Mouse (Mus musculus) T-cell, adult 2 months (primary cell): Measurements from ENCODE around the gene Ank2.
"Not testable (repeated sequence)": the region's sequence is repeated elsewhere in the genome, so short reads cannot be mapped to it uniquely, and the experiment has no call there.

Experiments
- DNase-seq: peaks from one replicate; pipeline ENCODE4 v3.0.0; 2022; ENCODE audit warnings: low spot score

The Ank2 gene

DNA sequence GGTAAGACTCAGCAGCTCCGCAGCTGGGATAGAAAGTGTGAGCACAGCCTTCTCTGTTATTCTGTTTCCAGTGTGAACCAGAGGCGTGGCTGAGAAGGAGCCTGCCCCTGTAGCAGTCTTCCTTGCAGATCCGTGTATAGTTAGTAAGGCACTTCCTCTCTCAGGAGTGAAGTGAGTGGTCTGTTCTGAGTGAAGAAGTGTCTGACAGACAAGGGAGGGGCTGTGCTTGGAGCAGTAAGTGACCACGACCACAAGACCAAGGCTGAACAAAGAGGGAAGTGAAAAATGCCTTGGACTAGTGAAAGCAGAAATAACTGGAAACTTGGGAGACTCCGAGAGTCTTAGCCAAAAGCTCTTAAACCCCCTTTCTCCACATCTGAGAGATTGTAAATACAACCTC lies 143.9 kb downstream of the Ank2 start:
- DNase-seq: no peak

DNA sequence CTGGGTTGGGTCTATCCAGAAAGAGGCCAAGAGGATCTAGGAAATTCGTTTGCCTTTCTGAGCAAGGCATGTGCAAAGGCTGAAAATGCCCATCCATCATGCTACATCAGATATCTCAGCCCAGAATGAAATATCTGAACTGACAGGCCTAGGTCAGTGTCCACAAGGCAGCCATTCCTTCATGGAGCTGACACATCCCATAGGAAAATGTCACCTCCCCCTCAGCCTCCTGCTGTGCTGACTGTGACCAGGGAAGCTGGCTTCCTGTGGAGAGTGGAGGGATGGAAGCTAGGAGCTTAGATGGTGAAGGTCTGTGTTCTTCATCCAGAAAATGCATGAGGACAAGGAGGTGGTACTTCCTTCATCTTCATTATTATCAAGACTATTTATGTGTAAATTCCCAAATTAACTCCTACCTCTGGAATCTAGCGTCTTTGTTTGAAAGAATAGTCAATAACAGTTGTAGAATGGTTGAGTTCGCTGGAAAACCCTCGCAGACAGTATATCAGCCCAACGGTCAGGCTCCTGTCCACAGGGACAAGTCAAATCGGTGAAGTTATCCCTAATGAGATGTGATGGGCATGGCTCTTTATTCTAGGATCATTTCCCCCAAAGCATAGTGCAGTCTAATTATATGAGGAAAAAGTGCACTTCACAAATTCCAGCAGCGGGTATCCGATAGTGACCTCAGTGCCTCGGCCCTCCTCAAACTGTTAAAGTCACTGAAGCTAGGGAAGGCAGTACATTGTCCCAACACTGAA lies 148.4 kb downstream of the Ank2 start:
- no peak for DNase-seq

DNA sequence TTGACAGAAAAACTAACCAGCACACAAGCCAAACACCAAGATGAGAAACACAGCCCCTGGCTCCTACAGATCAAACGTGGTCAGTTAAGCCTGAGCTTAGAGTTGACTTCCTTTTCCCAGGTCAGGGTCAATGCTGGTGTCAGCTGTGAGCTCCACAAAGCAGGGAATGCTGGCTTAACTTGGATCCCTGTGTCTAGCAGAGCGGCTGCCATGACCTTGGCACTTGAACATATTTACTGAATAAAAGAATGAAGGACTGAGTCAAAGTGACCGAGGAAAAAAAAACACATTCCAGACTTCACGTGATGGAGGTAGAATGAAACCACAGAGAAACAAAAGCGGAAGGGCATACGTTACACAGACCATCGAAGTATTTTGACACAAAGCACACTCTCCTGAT lies 150.2 kb downstream of the Ank2 start:
- DNase-seq: no peak

DNA sequence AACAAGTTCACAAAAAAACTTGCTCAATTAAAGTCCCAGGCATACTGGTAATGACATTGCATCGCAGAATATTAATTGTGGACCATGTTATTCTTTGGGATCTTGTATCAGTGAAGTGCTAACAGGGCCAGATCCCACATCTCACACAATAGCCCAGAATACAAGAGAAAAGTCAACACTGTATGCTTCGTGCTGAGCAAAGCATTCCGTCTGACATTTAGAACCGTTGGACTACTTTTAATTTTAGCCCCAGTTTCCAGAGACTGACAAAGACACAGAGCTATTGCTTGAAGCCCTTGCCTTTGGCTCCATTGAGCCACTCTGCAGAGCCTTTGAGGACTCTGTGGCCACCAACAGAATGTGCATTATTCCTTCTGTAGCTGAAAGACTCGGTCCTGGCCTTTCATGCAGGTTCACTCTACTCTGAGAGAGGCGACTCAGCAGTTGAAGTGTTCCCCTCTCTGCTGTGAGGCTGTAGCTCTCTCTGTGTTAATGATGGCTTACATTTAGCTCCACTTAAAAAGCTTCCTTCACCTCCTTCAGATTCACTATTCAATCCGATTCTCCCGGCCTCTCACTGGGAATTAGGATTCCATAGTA lies 153.2 kb downstream of the Ank2 start:
- no peak for DNase-seq

DNA sequence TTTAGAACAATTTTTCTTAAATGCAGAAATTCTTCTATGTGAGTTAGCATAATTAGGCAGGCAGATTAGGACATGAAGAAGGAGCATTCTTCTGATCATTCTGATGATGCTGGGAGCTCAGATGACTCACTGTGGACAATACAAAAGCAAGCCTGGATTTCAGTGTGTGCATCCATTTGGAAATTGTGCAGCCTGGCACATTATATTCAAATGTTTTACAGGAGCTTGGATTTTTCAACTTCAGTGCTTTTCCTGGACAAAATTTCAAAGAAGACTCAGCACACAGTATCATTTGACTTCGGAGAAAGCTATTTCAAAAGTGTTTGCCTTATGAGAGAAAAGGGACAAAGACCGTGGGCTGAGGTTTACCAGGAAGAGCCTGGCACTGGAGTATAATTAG lies 157.8 kb downstream of the Ank2 start:
- no peak for DNase-seq

DNA sequence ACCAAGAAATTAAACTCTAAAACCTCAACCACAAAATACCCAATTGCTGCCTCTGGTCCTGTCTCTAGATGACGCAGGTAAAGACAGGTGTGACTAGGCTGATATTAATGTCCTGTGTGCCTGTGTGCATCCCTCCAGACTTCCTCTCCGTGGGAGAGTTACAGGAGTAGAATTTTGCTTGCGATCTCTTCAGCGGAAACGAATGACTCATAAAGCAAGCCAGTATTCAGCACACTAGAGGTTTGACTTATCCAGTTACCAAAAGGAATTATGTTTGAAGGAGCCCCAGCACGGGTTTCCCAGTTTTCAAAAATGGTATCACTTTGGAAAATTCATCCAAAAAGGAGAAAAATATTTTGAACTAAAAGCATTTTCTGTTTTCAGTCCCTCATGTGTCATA lies 164.3 kb downstream of the Ank2 start:
- DNase-seq: no peak

DNA sequence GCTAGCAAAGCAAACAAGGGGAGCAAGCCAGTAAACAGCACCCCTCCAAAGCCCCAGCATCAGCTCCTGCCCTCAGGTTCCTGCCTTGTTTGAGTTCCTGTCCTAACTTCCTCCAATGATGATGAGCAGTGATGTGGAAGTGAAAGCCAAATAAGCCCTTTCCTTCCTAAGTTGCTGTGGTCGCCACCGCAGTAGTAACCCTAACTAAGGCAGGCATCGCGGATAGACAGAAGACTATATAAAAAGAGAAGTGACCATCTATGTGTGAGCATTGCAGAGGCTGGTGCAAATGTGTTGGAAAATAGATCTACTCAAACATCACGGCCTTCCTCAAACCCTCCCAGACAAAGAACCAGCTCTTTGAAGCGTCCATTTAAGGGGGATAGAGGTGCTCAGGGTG lies 167.6 kb downstream of the Ank2 start:
- no peak for DNase-seq

DNA sequence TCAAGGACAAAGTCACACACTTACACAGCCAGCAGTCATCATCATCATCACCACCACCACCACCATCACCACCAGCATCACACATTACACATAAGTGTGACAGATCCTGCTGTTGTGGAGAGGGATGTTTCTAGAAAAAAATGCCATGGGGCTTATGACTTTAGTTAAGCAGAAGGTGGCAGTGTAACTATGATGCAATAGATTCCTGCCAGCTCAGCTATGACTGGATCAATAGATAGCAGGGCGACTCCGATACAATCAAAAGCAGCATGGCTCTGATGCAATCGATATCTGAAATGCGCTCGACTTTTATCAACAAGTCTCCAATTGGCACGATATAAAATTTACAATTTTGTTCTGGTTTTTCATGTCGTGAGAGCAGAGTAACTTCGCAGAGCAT lies 172.8 kb downstream of the Ank2 start:
- no peak for DNase-seq

DNA sequence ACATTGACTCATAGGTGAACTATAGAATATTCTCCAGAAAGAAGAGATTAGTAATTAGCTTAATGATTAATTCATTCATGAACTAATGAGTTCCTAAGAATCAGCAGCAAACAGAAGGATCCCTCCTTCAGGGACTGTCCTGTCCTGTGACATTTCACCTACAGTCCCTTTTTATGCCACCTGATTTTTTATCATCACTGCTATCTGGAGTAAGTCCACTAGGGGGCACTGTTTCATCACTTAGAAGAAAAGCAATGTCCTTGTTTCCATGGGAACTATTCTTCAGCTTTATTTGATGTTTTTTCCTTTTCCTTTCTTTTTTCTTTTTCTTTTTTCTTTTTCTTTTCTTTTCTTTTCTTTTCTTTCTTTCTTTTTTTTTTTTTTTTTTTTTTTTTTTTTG lies 176.3 kb downstream of the Ank2 start:
- DNase-seq: peak; percentile 3

DNA sequence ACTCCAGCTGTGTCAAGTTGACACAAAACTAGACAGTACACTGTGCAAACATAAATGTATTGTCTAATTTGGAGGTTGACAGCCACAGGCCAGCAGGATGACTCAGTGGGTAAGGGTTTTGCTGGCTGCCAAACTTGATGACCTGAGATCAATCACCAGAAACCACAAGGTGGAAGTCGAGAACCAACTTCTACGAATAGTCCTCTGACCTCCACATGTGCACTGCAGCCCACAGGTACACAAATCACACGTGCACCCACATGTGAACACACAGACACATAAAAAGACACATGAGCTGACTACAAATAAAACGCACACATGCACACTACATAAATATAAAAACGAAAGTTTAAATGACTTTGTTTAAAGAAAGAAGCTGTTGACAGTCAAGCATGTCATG lies 177.5 kb downstream of the Ank2 start:
- no peak for DNase-seq

DNA sequence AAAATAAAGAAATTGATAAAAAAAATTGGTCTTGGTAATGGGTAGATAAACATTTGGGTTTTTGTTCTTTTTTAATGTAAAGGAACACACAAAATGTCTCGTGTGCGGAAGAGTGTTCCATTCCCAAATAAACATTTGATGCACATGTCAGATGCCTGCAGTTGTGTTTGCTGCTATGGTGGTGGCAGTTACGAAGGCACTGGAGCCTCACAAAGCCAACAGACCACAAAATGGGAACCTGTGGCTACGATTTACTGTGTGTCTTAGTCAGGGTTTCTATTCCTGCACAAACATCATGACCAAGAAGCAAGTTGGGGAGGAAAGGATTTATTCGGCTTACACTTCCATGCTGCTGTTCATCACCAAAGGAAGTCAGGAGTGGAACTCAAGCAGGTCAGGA lies 178.1 kb downstream of the Ank2 start:
- not testable (repeated sequence) for DNase-seq

DNA sequence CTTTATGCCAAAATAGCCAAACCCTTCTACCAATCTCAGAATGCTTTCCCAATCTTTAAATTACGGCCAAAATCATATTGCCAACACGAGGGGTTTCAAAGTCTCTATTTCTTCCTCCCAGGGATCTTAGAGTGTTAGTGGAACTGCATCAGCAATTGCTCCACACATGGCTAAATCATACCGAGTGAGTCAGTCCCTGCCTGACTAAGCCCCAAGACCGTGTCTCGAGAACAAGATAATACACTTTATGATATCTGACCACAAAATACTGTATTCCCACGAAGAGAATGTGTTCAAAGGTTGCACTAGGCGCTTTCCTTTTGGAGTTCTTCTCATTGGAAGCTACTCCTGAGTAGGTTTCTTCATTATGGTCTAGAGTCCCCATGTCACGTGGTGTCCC lies 178.8 kb downstream of the Ank2 start:
- no peak for DNase-seq

DNA sequence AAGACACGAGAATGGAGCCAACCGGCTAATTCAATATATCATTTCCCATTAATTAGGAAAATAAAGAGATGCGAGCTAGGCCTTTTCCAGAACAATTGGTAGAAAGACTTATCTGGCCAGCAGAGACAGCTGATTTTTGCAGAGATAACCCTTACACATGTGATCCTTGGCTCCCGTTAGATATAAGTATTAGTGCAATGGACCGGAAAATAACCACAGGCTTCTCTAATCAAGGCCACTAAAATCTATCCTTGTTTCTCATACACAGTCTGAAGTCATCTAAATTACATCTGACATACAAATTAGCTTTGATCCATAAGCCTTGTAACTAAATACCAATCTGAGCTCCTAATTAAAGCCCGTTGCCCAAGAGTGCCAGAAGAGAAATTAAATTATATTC lies 181.5 kb downstream of the Ank2 start:
- DNase-seq: no peak

DNA sequence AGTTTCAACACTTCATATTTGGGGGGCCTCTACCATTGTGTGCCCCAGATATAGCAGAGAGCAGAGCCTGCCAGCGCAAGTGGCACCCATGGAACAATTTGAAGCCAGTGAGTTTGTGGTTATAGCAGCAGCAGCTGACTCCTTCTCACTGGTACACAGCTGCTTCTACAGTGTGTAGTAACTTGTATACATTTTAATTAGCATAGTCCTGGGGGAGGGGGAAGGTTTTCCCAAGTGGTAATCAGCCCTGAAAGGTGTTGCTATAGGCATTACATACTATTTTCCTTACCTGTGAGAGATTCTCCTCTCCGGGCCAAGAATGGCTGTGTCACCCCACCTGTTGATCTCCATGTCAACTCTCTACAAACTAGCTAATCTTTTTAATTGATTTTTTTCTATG lies 182.4 kb downstream of the Ank2 start:
- no peak for DNase-seq

DNA sequence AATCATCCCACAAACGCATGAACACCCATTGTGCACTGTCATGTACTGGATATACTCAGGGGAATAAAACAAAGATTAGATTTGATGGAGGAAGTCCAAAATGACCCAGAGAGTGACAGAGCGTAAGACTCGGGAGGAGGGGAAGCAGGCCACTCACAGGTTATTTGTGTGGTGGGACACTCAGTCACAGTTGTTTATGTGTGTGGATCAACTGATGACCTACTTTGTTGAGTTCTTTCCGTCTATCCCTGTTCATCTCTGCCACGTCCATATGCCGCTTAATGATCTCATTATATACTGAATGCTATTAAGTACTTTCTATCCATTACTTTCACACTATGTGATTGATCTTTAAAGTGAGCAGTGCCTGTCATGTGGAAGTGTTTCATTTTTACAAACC lies 187.6 kb downstream of the Ank2 start:
- no peak for DNase-seq

DNA sequence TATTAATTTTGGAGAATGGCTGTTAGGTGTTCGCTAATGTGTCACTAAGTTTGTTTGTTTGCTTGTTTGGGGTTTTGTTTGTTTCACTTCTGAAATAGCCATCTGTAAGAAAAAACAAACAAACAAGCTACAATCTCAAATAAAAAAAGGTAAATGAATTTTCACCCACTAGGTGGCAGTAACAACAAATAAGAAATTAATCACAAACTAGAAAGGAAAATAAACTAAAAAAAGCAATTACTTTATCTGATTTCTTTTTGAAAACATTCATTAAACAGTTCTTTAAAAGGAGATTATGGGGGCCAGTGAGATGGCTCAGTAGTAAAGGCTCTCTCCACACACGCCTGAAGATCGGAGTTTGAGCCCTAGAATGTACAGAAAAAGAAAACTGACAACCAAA lies 189.1 kb downstream of the Ank2 start:
- no peak for DNase-seq

DNA sequence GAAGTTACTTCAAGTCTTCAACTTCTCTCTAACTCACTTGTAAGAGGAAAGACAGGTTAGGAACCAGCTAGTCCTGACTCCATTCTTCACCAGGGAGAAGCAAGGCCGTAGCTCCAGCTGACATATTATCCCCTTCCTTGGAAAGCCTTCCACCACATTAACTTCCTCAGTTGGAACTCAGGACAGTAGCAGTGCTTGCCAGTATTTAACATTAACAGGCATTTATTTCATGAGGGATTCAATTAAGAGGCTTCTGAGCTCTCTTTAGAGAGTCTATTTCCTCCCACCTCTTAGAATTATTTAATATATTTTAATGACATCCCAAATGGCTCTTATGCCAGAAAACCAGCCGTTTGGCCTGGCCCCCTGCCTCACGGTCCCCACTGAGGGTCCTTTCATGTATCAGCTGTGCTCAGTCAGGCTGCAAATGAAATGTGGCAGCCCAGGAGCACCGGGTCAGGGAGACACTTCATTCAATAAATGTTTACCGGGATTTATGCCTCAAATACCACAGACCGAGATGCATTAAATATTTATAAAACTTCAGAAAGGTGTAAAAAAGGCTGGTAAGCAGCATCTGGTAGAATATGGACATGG lies 195.1 kb downstream of the Ank2 start:
- no peak for DNase-seq

DNA sequence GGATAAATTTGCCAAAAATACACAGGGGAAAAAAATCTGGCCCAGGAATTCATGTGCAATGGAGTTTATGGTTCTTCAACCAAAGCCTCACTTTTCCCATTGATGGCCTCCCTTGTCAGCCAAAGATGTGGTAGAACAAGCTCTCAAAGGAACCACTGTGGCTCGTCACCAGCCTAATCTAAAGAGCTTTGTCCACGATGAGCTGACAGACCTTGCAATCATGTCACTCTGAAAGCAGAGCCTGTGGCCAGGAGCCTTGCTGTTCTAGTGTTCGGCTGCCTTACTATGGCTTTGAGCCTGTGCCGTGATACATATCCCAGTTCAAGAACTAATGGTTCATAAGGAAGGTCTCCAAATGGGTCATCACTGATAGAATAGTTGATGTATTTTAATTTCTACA lies 196.1 kb downstream of the Ank2 start:
- DNase-seq: no peak

DNA sequence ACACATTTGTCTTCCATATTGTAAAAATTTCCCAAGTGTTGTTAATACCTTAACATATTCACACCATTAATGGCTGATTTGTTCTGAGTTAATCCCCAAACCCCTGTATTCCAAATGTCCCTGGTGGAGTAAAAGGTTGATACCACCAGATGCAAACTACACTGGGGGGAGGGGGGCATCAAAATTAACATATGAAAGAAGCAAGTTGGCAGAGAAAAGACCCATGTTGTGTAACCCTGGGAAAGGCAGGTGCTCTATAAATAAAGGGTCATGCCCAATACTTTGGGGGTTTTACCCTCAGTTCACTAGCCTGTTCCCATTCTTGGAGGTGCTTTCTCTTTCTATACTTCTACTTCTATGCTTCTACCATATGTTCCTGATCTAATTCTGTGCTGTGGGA lies 198.4 kb downstream of the Ank2 start:
- DNase-seq: no peak

DNA sequence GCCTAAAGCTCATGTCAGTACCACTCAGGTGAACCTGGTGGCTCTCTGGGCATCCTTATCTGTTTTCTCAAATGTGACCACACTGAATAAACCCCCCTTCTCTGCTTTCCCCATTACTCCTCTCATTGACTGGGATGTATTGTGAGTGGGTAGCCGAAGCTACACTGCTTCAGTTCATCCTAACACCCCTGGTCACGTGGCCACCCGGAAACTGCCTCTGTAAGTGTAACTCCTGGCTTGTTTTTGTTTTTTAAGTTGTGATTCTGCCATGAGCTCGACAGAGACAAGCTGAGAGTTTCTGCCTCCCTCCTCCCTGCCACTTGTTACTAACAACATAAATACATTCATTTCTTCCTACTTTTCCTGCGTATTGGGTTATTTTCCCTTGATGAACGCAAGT lies 203.2 kb downstream of the Ank2 start:
- DNase-seq: no peak

DNA sequence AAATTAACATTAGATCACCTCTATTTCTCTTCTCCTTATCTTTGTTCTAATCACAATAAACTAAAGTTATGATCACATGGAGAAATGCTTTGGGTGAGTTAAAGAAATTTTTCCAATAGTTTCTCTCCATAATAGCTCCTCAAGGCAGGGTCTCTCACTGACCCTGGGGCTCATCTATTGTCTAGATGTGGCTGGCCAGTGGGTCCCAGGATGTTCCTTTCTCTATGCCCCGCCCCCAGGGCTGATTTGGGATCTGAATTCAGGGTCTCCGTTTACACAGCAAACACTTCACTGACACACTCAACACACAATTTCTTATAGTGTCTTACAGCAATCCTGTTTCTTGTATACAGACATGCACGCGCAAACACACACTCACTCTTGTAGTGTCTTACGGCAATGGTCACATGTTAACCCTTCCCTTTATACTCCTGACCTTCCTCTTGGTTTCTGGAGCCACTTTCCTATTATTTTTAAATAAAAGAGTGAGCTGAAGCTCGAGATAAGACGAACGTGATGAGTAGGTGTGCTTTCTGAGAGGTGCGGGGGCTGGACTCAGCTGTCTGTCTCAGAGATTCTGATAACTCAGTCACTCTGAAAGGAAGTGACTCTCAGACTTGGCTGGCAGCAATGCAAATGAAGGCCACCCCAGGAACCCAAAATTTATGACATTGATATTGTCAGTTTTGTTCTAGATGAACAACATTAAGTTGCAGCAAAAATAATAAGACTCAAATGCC lies 204.4 kb downstream of the Ank2 start:
- no peak for DNase-seq

DNA sequence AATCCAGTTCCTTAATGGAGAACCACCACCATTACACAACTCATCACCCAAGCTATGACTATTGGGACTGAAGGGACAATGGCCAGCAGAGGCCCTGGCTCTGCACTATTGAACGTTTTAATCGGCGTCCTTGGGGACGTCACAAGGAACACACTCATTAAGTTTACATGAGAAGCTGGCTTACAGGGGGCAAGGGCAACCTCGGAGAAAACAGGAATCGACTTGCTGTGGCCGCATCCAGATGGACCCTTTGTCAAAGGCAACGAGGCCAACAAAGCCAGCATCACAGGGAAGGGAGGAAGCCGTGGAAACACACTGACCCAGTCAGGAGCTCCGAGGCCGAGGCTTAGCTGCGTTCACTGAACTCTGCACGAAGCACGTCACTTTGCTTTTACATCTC lies 205.1 kb downstream of the Ank2 start:
- DNase-seq: no peak

DNA sequence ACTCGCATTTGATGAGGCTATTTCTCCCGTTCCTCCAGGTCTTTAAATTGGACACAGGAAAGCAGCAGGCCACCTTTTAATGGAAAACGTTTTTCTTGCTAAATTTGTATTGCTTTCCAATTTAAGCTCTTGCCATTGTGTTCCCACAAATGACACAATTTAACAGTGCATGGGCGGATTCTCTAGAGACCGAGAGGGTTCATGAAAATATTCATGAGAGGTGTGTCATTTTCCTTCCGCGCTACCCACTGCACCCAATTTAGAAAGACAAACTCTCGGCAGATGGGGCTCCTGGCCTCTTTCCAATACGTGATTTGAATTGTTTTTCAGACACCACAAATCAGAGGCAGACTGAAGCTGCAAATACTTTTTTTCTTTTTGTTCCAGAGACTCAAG lies 205.7 kb downstream of the Ank2 start:
- DNase-seq: no peak
